Mouse (Mus musculus) liver, embryonic 14.5 days (tissue): ENCODE measurements around the gene Mre11a.

Source experiments
- CTCF ChIP-seq: IDR thresholded peaks from 2 replicates; pipeline ENCODE4 v1.5.1; 2016; ENCODE audit warnings: antibody characterized with exemption, low read depth, control low read depth
- EP300 ChIP-seq: IDR thresholded peaks from 2 replicates; pipeline ENCODE4 v1.6.1; 2016; ENCODE audit warnings: antibody characterized with exemption, low read depth

DNA sequence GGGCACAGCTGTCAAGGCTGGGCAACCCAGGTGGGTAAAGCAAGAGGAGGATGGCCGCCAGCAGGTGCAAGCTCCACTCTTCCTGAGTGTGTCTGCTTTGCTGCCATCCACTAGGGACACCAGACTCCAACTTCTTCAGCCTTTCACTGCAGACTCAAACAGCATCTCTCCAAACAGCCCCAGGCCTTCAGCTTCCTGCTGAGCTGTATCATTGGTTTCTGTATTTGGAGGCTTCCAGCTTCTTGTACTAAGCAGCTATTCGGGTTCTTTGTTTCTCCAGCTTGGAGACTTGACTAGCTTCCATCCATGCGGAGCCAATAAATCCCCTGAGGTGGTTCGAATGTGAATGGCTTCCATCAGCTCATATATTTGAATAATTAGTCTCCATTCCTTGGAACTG is 70.1 kb downstream of the Mre11a start:
- TF ChIP-seq CTCF: no peak
- TF ChIP-seq EP300: no peak
